Mouse (Mus musculus) olfactory bulb, adult 2 months (tissue): ENCODE measurements around the gene Bola1.
A peak's percentile ranks its signal among the peaks of the same experiment; 100 is the strongest.

ENCODE experiments used
- CTCF ChIP-seq: fragments of 200-500 bp; IDR thresholded peaks from 2 replicates; pipeline ENCODE4 v1.5.1; 2012; ENCODE audit warnings: low read depth, mild to moderate bottlenecking, low read length, moderate library complexity; ENCODE audit not compliant: insufficient read depth
- POLR2A ChIP-seq: fragments of 200-500 bp; IDR thresholded peaks from 2 replicates; pipeline ENCODE4 v1.6.1; 2012; ENCODE audit warnings: mild to moderate bottlenecking, low read depth, low read length, moderate library complexity; ENCODE audit not compliant: insufficient read depth

- no peak for TF ChIP-seq CTCF
- TF ChIP-seq POLR2A = peak; percentile 86
Observed at GRCm38 (mm10) chr3:96172197-96173178, 47.0 kb downstream of the Bola1 start, which contains the start of gene Sf3b4.
